Mouse (Mus musculus): Measurements from ENCODE around the gene Dusp1.

GRCm38 (mm10) chr17:26582297-26582696, 20.4 kb upstream of the Dusp1 start:
- no peak for TF ChIP-seq CTCF (IDR thresholded peaks at IDR 0.05; ENCODE audit: low read depth, low read length)
- TF ChIP-seq GATA1 (IDR thresholded peaks at IDR 0.05; ENCODE audit: borderline replicate concordance, low read length), result no peak
- no peak for TF ChIP-seq TAL1 (conservative IDR thresholded peaks at IDR 0.05; ENCODE audit: low read depth, low read length)
- TF ChIP-seq POLR2AphosphoS5 (IDR thresholded peaks at IDR 0.05; ENCODE audit: insufficient replicate concordance, low read depth, low read length), result no peak
